8 mouse cellular contexts compared by ENCODE assay signal in the genomic region with DNA sequence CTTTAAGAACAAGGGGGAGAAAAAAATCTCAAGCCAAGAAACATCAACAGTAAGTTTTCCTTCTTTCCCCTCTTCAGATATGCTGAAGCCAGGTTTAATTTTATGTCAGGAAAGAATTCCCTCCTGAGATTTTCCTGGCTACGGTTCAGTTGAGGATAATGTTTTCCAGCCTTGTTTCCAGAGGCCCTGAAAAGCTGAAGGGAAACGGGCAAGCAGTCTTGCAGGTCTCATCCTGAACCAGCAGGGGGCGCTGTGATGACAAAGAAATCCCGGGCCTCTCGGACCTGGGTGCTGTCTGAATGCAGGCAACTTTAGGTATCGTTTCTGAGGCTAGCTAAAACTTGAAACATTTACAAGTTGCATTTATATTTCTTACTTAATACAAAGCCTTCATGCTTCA.
DNase-seq lines count a peak whose midpoint lies in the region; TF ChIP-seq lines count a peak whose summit lies in the region.

No protein-coding gene starts in this region.

- no peak overlapping the region for H3K27ac ChIP-seq in bone marrow, adult 2 months (ENCODE audit: control insufficient read depth, insufficient read depth, low read depth, low read length, poor library complexity)
- no peak overlapping the region for H3K27ac ChIP-seq in layer of hippocampus, adult 2 months

- no peak for TF ChIP-seq POLR2A in bone marrow, adult 2 months (IDR thresholded peaks at IDR 0.05; ENCODE audit: borderline replicate concordance, control insufficient read depth, low read depth, low read length)

- no peak overlapping the region for H3K4me3 ChIP-seq in C2C12 (ENCODE audit: insufficient read depth, poor library complexity, severe bottlenecking)
- H3K4me3 ChIP-seq in bone marrow, adult 2 months (replicated peaks; ENCODE audit: control insufficient read depth, low read depth, low read length): no peak overlapping the region
- no peak overlapping the region for H3K4me3 ChIP-seq in layer of hippocampus, adult 2 months

- no peaks in the 10 kb centered on the region for H3K36me3 ChIP-seq in C2C12 (ENCODE audit: control insufficient read depth, insufficient read depth)

- no peak overlapping the region for H3ac ChIP-seq in C2C12 (ENCODE audit: control insufficient read depth, insufficient read length, low read depth)

- no peaks in the 10 kb centered on the region for H3K79me2 ChIP-seq in C2C12 (ENCODE audit: control insufficient read depth, insufficient read depth)

- intact Hi-C loops in heart, postnatal 14 days (cut with DNase I): loop anchor here (1.0 to 2.0 kb wide), 2 partner anchors 149 to 198 kb away; no protein-coding TSS in a partner anchor

- H3K79me3 ChIP-seq in C2C12 (ENCODE audit: low read depth): no peaks in the 10 kb centered on the region

- TF ChIP-seq CTCF in C2C12 (IDR thresholded peaks at IDR 0.05; ENCODE audit: control insufficient read depth, insufficient read depth, insufficient read length): peak; percentile 83
- TF ChIP-seq CTCF in bone marrow, adult 2 months (IDR thresholded peaks at IDR 0.05; ENCODE audit: control insufficient read depth, insufficient read depth, low read length): peak; percentile 75
- peak; percentile 99 for TF ChIP-seq CTCF in layer of hippocampus, adult 2 months (conservative IDR thresholded peaks at IDR 0.05)

- peak; percentile 61 for DNase-seq in fibroblast of lung, adult 2 months (ENCODE audit: low read depth)
- peak; percentile 88 to 92 for DNase-seq in heart, postnatal 14 days
- DNase-seq in layer of hippocampus, adult 2 months (ENCODE audit: low spot score in 2 of 2): peak; percentile 74 to 87
- DNase-seq in lung, postnatal 10 days: peak; percentile 88
- peak; percentile 84 for DNase-seq in ovary, postnatal 36 days (ENCODE audit: low spot score)
- peak; percentile 71 for DNase-seq in thymus, postnatal 14 days

- H3K4me1 ChIP-seq in bone marrow, adult 2 months (ENCODE audit: control insufficient read depth, insufficient read depth, low read length): no peaks in the 10 kb centered on the region

- WGBS in bone marrow, adult 2 months: 4% methylated on average over 6 of the region's 6 CpGs

- H3K27me3 ChIP-seq in C2C12 (ENCODE audit: control insufficient read depth, insufficient read depth, insufficient read length): no peaks in the 10 kb centered on the region

TF ChIP-seq in C2C12, 6 proteins besides CTCF, POLR2A, EP300 and RAD21:
- no peak for TF ChIP-seq CEBPB (IDR thresholded peaks at IDR 0.05; ENCODE audit: low read depth)
- TF ChIP-seq USF1 (IDR thresholded peaks at IDR 0.05; ENCODE audit: low read depth): no peak
- TF ChIP-seq MAX (IDR thresholded peaks at IDR 0.05): no peak
- no peak for TF ChIP-seq MYOG (IDR thresholded peaks at IDR 0.05; ENCODE audit: control insufficient read depth, extremely low read depth, insufficient read length)
- no peak for TF ChIP-seq FOSL1 (IDR thresholded peaks at IDR 0.05; ENCODE audit: insufficient read depth, low read length, poor library complexity, severe bottlenecking)
- TF ChIP-seq MYOD1 (IDR thresholded peaks at IDR 0.05; ENCODE audit: control insufficient read depth, insufficient read length, low read depth): no peak
